Mouse (Mus musculus): ENCODE data around the gene Lgr4. TPM values are rescaled to one million over a fixed set of nuclear protein-coding genes. Genes with fewer than 3 reads are reported as not detected.

The Lgr4 gene
- total RNA-seq, 2 experiments from 2014 or later = 26.0 to 28.9 TPM

DNA sequence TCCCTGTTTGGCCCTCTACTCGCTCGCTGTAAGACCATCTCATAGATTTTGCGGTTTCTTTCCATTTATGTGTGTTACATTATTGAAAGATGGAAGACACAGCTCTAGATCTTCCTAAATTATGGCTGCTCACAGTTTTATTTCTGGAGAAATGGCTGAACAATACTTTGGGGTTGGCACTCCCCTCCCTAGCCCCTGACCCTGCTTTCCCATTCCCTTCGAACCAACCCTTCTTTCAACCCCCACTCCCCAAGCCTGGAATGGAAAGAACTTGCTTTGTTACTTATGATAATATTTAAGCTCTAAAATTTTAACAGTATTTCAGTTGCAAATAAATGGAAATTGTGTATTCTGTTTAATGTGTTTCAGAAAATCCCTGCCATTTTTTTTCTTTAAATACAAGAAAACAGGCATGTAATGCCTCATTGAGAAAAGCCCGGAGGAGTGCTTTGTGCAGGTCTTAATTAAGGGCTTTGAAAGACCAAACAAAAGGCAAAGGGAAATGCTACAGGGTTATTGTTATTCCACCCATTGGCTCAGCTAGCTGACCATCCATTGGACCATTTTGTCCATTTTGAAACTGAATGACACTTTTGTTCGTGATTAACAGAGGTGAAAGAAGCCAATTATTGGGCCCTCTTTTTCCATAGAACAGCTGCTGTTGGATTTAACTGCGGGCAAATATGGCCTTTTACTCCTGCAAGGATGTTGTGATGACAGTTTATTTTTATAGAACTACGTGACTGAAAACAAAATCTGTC lies 25.5 kb downstream of the Lgr4 start:
- no peak for DNase-seq (ENCODE audit: low spot score)
- intact Hi-C loops (cut with DNase I) = no loop called here

DNA sequence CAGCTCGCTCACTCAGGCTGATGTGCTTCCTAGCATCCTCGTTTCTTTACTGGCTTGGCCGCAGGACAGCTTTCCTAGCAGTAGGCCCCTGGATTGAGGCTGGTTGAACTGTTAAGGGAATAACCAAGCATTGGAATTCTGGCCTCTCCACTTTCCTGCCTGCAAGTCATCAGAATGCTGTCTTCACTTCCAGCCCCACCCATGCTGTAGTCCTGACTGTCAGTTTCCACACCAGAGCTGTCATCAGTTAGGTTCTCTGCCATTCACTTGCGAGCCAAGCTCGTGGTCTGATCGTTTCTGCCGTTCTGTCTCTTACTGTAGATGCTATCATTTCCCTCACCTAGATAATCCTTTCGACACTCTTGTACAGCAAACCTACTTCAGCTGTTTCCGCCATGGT lies 27.5 kb downstream of the Lgr4 start:
- intact Hi-C loops (cut with DNase I) = no loop called here
- DNase-seq (ENCODE audit: low spot score) = no peak

GRCm38 (mm10) chr2:109945532-109945931 lies 28.1 kb downstream of the Lgr4 start:
- DNase-seq (ENCODE audit: low spot score) = no peak
- intact Hi-C loops (cut with DNase I) = no loop called here

DNA sequence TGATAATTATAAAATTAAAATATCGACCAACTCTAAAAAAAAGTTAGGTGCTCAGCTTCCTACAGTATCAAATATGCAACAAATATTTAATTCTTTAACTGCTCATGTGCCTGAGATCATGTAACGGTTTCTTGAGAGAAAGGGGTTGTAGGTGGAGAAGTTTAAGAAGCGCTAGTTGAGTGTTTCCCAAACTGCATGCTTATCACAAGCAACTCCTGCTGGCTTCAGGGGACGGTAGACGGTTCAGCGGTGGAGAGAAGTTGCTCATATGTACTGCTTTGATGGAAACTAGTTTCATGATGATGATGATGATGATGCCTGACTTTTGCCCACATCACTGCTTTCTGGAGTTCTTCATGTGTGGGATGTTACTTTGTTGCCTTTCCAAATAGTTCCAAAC lies 29.0 kb downstream of the Lgr4 start:
- DNase-seq (ENCODE audit: low spot score) = no peak
- intact Hi-C loops (cut with DNase I) = no loop called here

GRCm38 (mm10) chr2:109949519-109949918 lies 32.1 kb downstream of the Lgr4 start:
- intact Hi-C loops (cut with DNase I) = no loop called here
- DNase-seq (ENCODE audit: low spot score) = no peak

DNA sequence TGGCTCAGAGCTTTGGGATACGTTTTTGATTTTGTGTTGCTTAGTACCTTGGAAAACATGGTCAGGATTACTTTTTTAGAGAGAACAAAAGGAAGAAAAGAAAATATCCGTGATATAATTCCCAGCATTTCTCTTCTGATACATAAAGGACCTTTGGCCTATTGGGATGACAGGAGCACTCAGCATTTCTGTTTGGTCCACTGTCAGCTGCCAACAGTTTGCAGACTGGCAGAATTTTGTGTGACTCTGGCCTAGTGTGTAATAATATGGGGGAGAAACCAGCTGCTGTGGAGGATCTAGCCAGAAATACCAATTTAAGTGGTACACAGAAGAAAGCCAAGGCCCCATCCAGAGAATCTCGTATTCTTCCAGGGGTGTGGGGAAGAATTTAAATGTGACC lies 32.9 kb downstream of the Lgr4 start:
- intact Hi-C loops (cut with DNase I) = no loop called here
- DNase-seq (ENCODE audit: low spot score) = no peak

GRCm38 (mm10) chr2:109951050-109951449 lies 33.6 kb downstream of the Lgr4 start:
- no peak for DNase-seq (ENCODE audit: low spot score)
- intact Hi-C loops (cut with DNase I) = no loop called here

DNA sequence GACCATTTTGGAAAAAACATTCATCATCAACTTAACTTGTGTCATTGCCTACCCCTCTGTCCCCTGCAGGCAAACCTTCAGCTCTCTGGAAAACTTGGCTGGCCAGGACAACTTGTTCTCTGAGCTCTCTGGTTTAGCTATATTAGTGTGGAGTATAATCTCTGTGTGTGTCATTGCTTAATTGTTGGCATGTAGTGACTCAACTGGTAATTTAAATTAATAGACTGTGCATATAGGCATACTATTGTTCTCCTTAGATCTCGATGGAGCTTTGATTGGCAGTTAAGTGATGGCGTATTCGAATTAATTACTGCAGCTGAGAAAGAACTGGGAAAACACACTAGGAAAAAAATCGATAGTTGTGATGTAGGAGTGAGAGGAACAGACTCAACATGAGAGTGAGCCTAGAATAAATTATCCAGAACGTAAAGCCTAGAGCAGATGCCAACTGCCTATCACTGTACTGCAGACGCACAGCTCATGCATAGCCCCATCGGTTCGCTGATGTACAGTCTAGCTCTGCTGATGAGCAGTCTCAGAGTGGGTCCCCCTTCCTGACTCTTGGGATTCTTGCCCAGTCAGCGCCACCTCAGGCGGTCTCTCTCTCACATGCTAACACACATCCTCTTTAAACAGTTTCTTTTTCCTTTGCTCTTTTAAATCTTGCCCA lies 35.7 kb downstream of the Lgr4 start:
- no peak for DNase-seq (ENCODE audit: low spot score)
- intact Hi-C loops (cut with DNase I) = no loop called here

DNA sequence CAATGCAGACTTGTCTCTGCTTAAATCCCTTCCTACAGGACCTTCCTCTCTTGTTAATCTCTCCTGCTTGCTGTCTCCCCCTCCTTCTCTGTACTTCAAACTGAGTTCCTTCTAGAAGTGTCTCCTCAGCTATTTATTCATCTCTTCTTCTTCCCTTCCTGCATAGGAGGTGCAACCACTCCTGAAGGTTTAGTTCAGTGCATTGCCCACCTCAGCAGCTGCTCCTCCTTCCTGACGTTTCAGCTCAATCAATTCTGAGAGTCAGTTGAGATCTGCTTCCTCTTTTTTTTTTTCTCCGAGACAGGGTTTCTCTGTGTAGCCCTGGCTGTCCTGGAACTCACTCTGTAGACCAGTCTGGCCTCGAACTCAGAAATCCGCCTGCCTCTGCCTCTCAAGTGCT lies 36.4 kb downstream of the Lgr4 start:
- intact Hi-C loops (cut with DNase I) = no loop called here
- no peak for DNase-seq (ENCODE audit: low spot score)

DNA sequence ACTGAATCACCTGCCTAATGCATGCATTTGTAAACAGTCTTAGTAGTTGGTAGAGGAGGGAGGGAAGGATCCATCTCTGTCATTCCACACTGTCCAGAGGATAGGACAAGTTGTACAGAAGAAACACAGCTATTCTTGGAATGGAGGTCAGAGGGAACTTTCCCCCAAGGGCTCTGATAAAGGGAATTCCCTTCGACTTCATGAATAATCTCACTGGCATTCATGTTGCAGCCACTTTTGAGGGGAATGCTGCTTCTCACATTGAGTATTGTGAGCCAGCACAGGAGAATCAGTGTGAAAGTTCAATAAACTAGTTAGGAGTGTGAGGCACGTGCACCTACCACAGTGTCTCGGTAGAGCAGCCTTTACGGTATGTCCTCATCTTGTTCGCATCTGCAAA lies 37.6 kb downstream of the Lgr4 start:
- intact Hi-C loops (cut with DNase I) = loop anchor here (5.0 kb wide), 1 partner anchor 38 kb away; the partner anchor contains the start of gene Lgr4
- DNase-seq (ENCODE audit: low spot score) = no peak

- intact Hi-C loops (cut with DNase I) = loop anchor here (5.0 kb wide), 1 partner anchor 39 kb away; the partner anchor contains the start of gene Lgr4
- no peak for DNase-seq (ENCODE audit: low spot score)
Measured at GRCm38 (mm10) chr2:109955910-109956309, 38.5 kb downstream of the Lgr4 start.

- intact Hi-C loops (cut with DNase I) = loop anchor here (5.0 kb wide), 1 partner anchor 39 kb away; the partner anchor contains the start of gene Lgr4
- no peak for DNase-seq (ENCODE audit: low spot score)
Measured at GRCm38 (mm10) chr2:109956785-109957184, 39.3 kb downstream of the Lgr4 start.

DNA sequence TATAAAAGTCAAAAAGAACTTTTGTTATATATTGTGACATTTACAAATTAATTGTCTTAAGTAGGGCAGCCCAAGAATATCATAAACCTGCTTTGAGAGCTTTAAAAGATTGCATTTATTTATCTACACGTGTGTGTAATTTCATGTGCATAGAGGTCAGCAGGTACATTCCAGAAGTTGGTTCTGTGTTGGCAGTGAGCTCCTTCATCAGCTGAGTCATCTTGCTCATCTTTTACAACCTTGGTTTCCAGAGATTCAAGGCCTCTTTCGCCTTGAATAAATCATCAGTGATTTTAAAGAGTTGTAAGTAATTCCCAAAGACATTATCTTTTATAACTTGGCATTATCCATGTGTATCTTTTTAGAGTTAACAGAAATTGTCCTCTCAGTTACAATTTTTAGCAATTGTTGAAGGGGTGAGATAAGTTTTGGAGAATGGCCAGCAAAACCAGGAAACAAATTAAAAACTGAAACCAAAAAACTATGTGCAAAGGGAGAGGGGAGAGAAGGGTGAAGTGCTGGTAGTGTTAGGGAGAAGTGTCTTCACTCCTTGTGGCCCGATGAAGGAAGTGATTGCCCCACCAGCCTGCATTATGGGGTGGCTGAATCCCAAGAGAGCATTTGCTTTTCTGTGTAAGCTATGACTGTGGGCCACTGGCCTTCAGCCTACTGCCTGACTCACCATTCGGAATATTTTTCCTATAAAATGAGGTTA lies 41.4 kb downstream of the Lgr4 start:
- no peak for DNase-seq (ENCODE audit: low spot score)
- intact Hi-C loops (cut with DNase I) = loop anchor here (5.0 kb wide), 1 partner anchor 42 kb away; the partner anchor contains the start of gene Lgr4

DNA sequence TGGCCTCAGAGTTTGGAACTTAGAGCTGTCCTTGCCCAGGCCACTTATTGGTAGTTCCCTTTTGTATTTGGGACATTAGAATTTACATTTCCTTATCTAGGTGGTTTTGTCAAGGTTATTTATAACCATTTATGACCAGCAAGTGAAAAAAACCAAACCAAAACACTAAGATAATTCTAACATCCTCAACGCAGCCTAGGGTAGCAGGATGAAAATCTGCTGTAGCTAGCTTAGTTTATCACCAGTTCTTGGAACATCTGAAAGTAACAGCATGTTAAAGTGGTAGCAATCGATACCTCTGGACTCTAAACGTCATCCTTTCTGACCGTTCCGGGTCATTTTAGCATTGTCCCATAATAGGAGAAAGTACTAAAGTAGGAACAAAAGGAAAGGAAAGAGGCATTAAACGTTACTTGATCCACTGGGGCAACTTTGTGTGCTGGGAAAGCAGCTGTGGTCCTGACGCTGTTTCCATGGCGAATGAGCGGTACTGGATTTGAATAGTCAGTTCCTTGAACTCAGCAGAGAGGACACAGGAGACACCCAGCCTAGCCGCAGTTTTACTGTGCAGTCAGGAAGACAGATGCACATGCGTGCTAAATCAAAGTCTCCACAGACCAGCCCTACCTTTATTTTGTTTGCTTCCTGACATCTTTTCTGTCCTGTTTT lies 42.1 kb downstream of the Lgr4 start:
- intact Hi-C loops (cut with DNase I) = loop anchor here (5.0 kb wide), 1 partner anchor 42 kb away; the partner anchor contains the start of gene Lgr4
- DNase-seq (ENCODE audit: low spot score) = no peak

GRCm38 (mm10) chr2:109960246-109960645 lies 42.8 kb downstream of the Lgr4 start:
- DNase-seq (ENCODE audit: low spot score) = no peak
- intact Hi-C loops (cut with DNase I) = no loop called here

DNA sequence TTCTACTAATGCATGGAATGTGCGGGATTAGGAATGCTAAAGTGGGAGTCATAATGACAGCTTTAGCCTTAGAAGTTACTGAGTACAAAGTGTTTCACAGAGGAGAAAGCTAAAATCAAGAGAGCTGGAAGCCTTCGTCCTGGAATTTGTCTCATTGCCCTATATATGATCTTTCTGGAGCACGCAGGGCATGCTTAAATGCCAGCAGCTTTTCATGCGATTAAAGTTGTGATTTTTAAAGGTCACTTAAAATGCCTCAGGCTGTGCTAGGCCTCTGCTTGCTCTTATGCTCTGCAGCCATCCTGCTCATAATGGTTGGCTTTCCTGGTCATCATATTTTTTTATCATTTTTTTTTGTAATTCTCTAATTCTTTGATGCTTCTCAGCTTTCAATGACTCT lies 43.7 kb downstream of the Lgr4 start:
- intact Hi-C loops (cut with DNase I) = no loop called here

DNA sequence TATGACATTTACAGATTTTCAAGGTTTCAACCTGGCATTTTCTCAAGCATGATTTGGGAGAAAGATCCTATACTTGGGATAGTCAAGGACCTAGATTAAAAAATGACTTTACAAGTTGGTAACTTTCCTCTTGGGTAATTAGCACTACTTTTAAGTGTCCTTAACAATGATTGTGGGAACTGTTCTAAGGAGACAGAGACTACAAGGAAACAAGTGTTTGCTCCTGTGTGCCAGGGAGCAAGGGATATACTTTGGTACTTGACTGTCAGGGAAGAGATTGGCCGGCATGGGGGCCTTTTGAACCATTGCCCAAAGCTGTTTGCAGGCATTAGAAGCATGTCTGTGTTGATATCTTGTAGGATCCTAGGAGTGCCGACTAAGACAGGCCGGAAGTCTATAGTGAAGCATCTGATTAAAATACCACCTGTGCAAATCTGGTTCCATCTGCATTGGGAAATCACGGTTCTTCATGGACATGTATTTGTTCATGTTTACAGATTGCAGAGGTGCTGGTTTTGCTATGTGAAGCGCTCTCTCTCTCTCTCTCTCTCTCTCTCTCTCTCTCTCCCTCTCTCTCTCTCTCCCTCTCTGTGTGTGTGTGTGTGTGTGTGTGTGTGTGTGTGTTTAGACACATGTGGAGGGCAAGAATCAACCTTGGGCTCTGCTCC lies 46.3 kb downstream of the Lgr4 start:
- intact Hi-C loops (cut with DNase I) = no loop called here

More for the DNA sequence above, 43.7 kb downstream of the Lgr4 start:
- no peak for DNase-seq (ENCODE audit: low spot score)

GRCm38 (mm10) chr2:109965753-109966420 lies 48.4 kb downstream of the Lgr4 start:
- intact Hi-C loops (cut with DNase I) = no loop called here
- no peak for DNase-seq (ENCODE audit: low spot score)

More for the DNA sequence above, 46.3 kb downstream of the Lgr4 start:
- DNase-seq (ENCODE audit: low spot score) = no peak

DNA sequence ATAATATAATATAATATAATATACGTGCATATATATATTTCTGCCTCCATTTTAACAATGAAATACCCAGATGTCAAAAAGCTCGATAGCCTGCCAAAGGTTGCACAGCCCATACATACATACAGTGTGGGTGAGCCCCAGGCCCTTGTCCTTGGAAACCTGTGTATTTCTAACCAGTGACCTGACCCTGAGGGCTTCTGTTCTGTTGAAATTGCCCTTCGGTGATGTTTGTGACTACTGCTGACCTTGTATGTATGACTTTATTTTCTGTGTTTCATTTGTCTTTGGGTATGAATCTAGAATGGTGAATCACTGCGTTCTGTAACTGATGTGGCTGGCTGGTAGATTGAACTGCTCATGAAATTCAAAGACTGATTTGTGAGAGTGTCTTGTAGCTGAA lies 49.4 kb downstream of the Lgr4 start:
- DNase-seq (ENCODE audit: low spot score) = no peak
- intact Hi-C loops (cut with DNase I) = no loop called here

All from heart, postnatal 25 days (tissue).